Mouse (Mus musculus) ES-E14 (cell line): ENCODE results near the gene Trim33. TPM values are rescaled to one million over a fixed set of nuclear protein-coding genes. Genes with fewer than 3 reads are reported as not detected.

ENCODE experiments used
- DNase-seq: peaks from one replicate; pipeline ENCODE4 v3.0.0-alpha.2; 2013; ENCODE audit warnings: low read depth, low spot score
- H3K27ac ChIP-seq: 2 replicates; pipeline ENCODE4 v1.5.1; 2012; ENCODE audit warnings: low read depth, mild to moderate bottlenecking, low read length, moderate library complexity, mixed read lengths; ENCODE audit not compliant: poor library complexity, insufficient read depth, severe bottlenecking
- H3K36me3 ChIP-seq: 2 replicates; pipeline ENCODE4 v1.6.1; 2012; ENCODE audit warnings: mild to moderate bottlenecking, low read length, moderate library complexity, mixed read lengths; ENCODE audit not compliant: control insufficient read depth, poor library complexity, insufficient read depth, severe bottlenecking
- H3K4me1 ChIP-seq, 2 experiments: fragments of 150-350 bp in 1 of 2; sonication (generic) in 1 of 2; 2 replicates each; pipeline ENCODE4 v1.6.1; 2012; ENCODE audit warnings: low read length in 2 of 2, mild to moderate bottlenecking in 1 of 2, mixed read lengths in 1 of 2; ENCODE audit not compliant: control insufficient read depth in 2 of 2, insufficient read depth in 2 of 2, poor library complexity in 1 of 2
- H3K4me3 ChIP-seq, 2 experiments: fragments of 150-350 bp in 1 of 2; sonication (generic) in 1 of 2; 2 replicates each; pipeline ENCODE4 v1.5.1; 2012; ENCODE audit warnings: low read length in 2 of 2, low read depth in 1 of 2, mild to moderate bottlenecking in 1 of 2, mixed read lengths in 1 of 2; ENCODE audit not compliant: insufficient read depth in 1 of 2, poor library complexity in 1 of 2, severe bottlenecking in 1 of 2
- H3K9ac ChIP-seq: 2 replicates; pipeline ENCODE4 v1.6.1; 2012; ENCODE audit warnings: low read depth, mild to moderate bottlenecking, low read length, mixed read lengths; ENCODE audit not compliant: poor library complexity, insufficient read depth, severe bottlenecking
- H3K9me3 ChIP-seq: fragments of 150-350 bp; sonication (generic); 2 replicates; pipeline ENCODE4 v1.6.1; 2012; ENCODE audit warnings: low read depth, mild to moderate bottlenecking, low read length; ENCODE audit not compliant: control insufficient read depth, insufficient read depth
- CHD2 ChIP-seq: IDR thresholded peaks from 2 replicates; pipeline ENCODE4 v1.6.1; 2014; ENCODE audit warnings: mild to moderate bottlenecking, low read depth, low read length, inconsistent platforms
- HCFC1 ChIP-seq: IDR thresholded peaks from 2 replicates; pipeline ENCODE4 v1.6.1; 2012; ENCODE audit warnings: low read length, inconsistent platforms, borderline replicate concordance; ENCODE audit not compliant: insufficient read depth
- MAFK ChIP-seq: IDR thresholded peaks from 2 replicates; pipeline ENCODE4 v1.6.1; 2014; ENCODE audit warnings: mild to moderate bottlenecking, low read depth, low read length, inconsistent platforms; ENCODE audit not compliant: insufficient read depth
- ZC3H11A ChIP-seq: IDR thresholded peaks from 2 replicates; pipeline ENCODE4 v1.6.1; 2012; ENCODE audit warnings: low read depth, mild to moderate bottlenecking, inconsistent platforms, low read length, borderline replicate concordance
- ZNF384 ChIP-seq: IDR thresholded peaks from 2 replicates; pipeline ENCODE4 v1.6.1; 2012; ENCODE audit warnings: low read depth, low read length, inconsistent platforms
- in situ Hi-C, 2 experiments: fragments of 600-800 bp; cut with MboI; formaldehyde crosslinking; loops; one replicate each; pipeline ENCODE4 v1.15.1; 2025; ENCODE audit warnings: low sequenced_read_pairs in 2 of 2, inconsistent platforms in 1 of 2; ENCODE audit not compliant: unreplicated experiment in 2 of 2
- total RNA-seq: library from RNA; depleted of rRNA; stranded (reverse); fragments of 300-350 nt; gene quantifications from 2 replicates; pipeline ENCODE4 v1.2.3, GENCODE M21; 2012

Gene Trim33
- total RNA-seq, 1 experiment: 37.7 TPM

- no peaks in the 10 kb centered on the region for H3K36me3 ChIP-seq
- in situ Hi-C loops: loop anchor here in 1 of 2 experiments (10.0 kb wide), 1 partner anchor 200 kb away; no protein-coding TSS in a partner anchor
- no peak for DNase-seq
- TF ChIP-seq HCFC1 (no peak), ZNF384 (no peak), MAFK (no peak), ZC3H11A (no peak), CHD2 (no peak)
- H3K9ac ChIP-seq: no peak overlapping the region
- no peak overlapping the region for H3K4me3 ChIP-seq
- H3K9me3 ChIP-seq: no peaks in the 10 kb centered on the region; the same call in 1 of the 2 replicates
- no peak overlapping the region for H3K27ac ChIP-seq
- peaks cover 0 to 9% of the 10 kb centered on the region in 2 experiments; a peak in 1 of 4 replicates for H3K4me1 ChIP-seq
Observed at GRCm38 (mm10) chr3:103384486-103384885, 105.4 kb downstream of the Trim33 start.

GRCm38 (mm10) chr3:103384949-103385348 is 105.9 kb downstream of the Trim33 start:
- Histone ChIP-seq H3K36me3 (no peaks in the 10 kb centered on the region), H3K9me3 (no peaks in the 10 kb centered on the region; the same call in 1 of the 2 replicates), H3K27ac (no peak overlapping the region), H3K9ac (no peak overlapping the region), H3K4me1 (peaks cover 0 to 4% of the 10 kb centered on the region in 2 experiments; a peak in 1 of 4 replicates), H3K4me3 (no peak overlapping the region)
- in situ Hi-C loops: loop anchor here in 1 of 2 experiments (10.0 kb wide), 1 partner anchor 200 kb away; no protein-coding TSS in a partner anchor
- TF ChIP-seq CHD2 (no peak), HCFC1 (no peak), ZC3H11A (no peak), ZNF384 (no peak), MAFK (no peak)
- no peak for DNase-seq

GRCm38 (mm10) chr3:103385383-103386291 is 106.5 kb downstream of the Trim33 start:
- DNase-seq: no peak
- Histone ChIP-seq H3K9ac (no peak overlapping the region), H3K9me3 (no peaks in the 10 kb centered on the region; the same call in 1 of the 2 replicates), H3K4me3 (no peak overlapping the region), H3K36me3 (no peaks in the 10 kb centered on the region), H3K27ac (no peak overlapping the region), H3K4me1 (0 out of 4 replicates have a peak, but pooled peaks cover 0 to 4% of the 10 kb centered on the region in 2 experiments)
- in situ Hi-C loops: loop anchor here in 1 of 2 experiments (10.0 kb wide), 1 partner anchor 201 kb away; no protein-coding TSS in a partner anchor
- TF ChIP-seq ZC3H11A (no peak), CHD2 (no peak)

- no peak overlapping the region; the same call in 1 of the 2 replicates for H3K9ac ChIP-seq
- no peak overlapping the region for H3K27ac ChIP-seq
- no peak for TF ChIP-seq CHD2
- no peak for TF ChIP-seq HCFC1
- TF ChIP-seq ZNF384: no peak
- TF ChIP-seq ZC3H11A: no peak
- no peak for TF ChIP-seq MAFK
- H3K4me3 ChIP-seq: no peak overlapping the region
- DNase-seq: peak; percentile 54
- H3K9me3 ChIP-seq: no peaks in the 10 kb centered on the region; the same call in 1 of the 2 replicates
- no peaks in the 10 kb centered on the region for H3K36me3 ChIP-seq
- in situ Hi-C loops: loop anchor here in 1 of 2 experiments (10.0 kb wide), 1 partner anchor 202 kb away; no protein-coding TSS in a partner anchor
- H3K4me1 ChIP-seq: 0 out of 4 replicates have a peak, but pooled peaks cover 0 to 4% of the 10 kb centered on the region in 2 experiments
Observed at GRCm38 (mm10) chr3:103386292-103387031, 107.4 kb downstream of the Trim33 start.
